Mouse (Mus musculus) liver, embryonic 13.5 days (tissue): ENCODE data around the gene Ifnl2. TPM values are rescaled to one million over a fixed set of nuclear protein-coding genes. Genes with fewer than 3 reads are reported as not detected.
A peak's percentile ranks its signal among the peaks of the same experiment; 100 is the strongest.

ENCODE experiments used
- ATAC-seq: fragments of 200-750 bp; cut with Nextera tagmentation; 2 replicates; pipeline ENCODE4 v1.8.0; 2017; ENCODE audit warnings: low read depth, mild to moderate bottlenecking, moderate number of reproducible peaks, moderate library complexity
- DNase-seq: peaks from one replicate; pipeline ENCODE4 v3.0.0; 2022
- H3K27ac ChIP-seq: fragments of 300-500 bp; sonication (generic); 2 replicates; pipeline ENCODE4 v1.5.1; 2015; ENCODE audit warnings: moderate library complexity, mild to moderate bottlenecking, inconsistent platforms
- H3K27me3 ChIP-seq: fragments of 300-500 bp; sonication (generic); 2 replicates; pipeline ENCODE4 v1.6.1; 2015; ENCODE audit warnings: mild to moderate bottlenecking, inconsistent platforms
- H3K36me3 ChIP-seq: fragments of 300-500 bp; sonication (generic); 2 replicates; pipeline ENCODE4 v1.6.1; 2015; ENCODE audit warnings: mild to moderate bottlenecking, inconsistent platforms
- H3K4me1 ChIP-seq: fragments of 300-500 bp; sonication (generic); replicated peaks from 2 replicates; pipeline ENCODE4 v1.6.1; 2015; ENCODE audit warnings: inconsistent platforms
- H3K4me2 ChIP-seq: fragments of 300-500 bp; sonication (generic); 2 replicates; pipeline ENCODE4 v1.6.1; 2015; ENCODE audit warnings: inconsistent platforms, mild to moderate bottlenecking, moderate library complexity
- H3K4me3 ChIP-seq: fragments of 300-500 bp; sonication (generic); replicated peaks from 2 replicates; pipeline ENCODE4 v1.5.1; 2015; ENCODE audit warnings: mild to moderate bottlenecking, inconsistent platforms
- H3K9ac ChIP-seq: fragments of 300-500 bp; sonication (generic); 2 replicates; pipeline ENCODE4 v1.6.1; 2015; ENCODE audit warnings: mild to moderate bottlenecking, inconsistent platforms
- H3K9me3 ChIP-seq: fragments of 300-500 bp; sonication (generic); replicated peaks from 2 replicates; pipeline ENCODE4 v1.6.1; 2016; ENCODE audit warnings: inconsistent platforms
- WGBS: fragments of 180-500 bp; shearing (Covaris S2); methylation state at CpG from one replicate; pipeline ENCODE4 v1.1.7; 2015; ENCODE audit not compliant: insufficient replicate concordance; 5-methylcytosine and 5-hydroxymethylcytosine counted together
- polyA plus RNA-seq: library from polyadenylated mRNA; unstranded; fragments of >200 nt; fragmentation: Nextera tagmentation; extraction: Ambion mirVana; gene quantifications from 2 replicates; pipeline ENCODE4 v1.2.1, GENCODE M21; 2015

Ifnl2 gene
- polyA plus RNA-seq, 1 experiment from 2014 or later: not detected

- Histone ChIP-seq H3K4me1 (peaks cover 10% of the 10 kb centered on the region), H3K9me3 (no peaks in the 10 kb centered on the region), H3K36me3 (no peaks in the 10 kb centered on the region), H3K9ac (no peak overlapping the region), H3K4me2 (0 out of 2 replicates have a peak overlapping the region, but pooled peaks have one; percentile 17), H3K4me3 (no peak overlapping the region), H3K27ac (no peak overlapping the region), H3K27me3 (peaks cover 13% of the 10 kb centered on the region)
- ATAC-seq (no peak), DNase-seq (no peak)
- WGBS: 39% methylated on average over 14 of the region's 14 CpGs
Measured at GRCm38 (mm10) chr7:28490903-28491302, 19.4 kb downstream of the Ifnl2 start.

GRCm38 (mm10) chr7:28490410-28490809 lies 19.8 kb downstream of the Ifnl2 start:
- Histone ChIP-seq H3K27me3 (peaks cover 13% of the 10 kb centered on the region), H3K9me3 (no peaks in the 10 kb centered on the region), H3K4me1 (peaks cover 10% of the 10 kb centered on the region), H3K36me3 (no peaks in the 10 kb centered on the region), H3K4me2 (0 out of 2 replicates have a peak overlapping the region, but pooled peaks have one; percentile 17), H3K27ac (no peak overlapping the region), H3K9ac (no peak overlapping the region), H3K4me3 (no peak overlapping the region)
- ATAC-seq: peak; percentile 29; the same call in 1 of the 2 replicates
- 5% methylated on average over 10 of the region's 10 CpGs for WGBS
- peak; percentile 44 for DNase-seq

- DNase-seq (no peak), ATAC-seq (no peak)
- H3K9ac ChIP-seq: no peak overlapping the region
- WGBS: 9% methylated on average over 16 of the region's 16 CpGs
- H3K4me3 ChIP-seq: no peak overlapping the region
- H3K4me1 ChIP-seq: peaks cover 10% of the 10 kb centered on the region
- no peak overlapping the region for H3K27ac ChIP-seq
- peak overlapping the region; percentile 30 for H3K4me2 ChIP-seq
- H3K27me3 ChIP-seq: peaks cover 13% of the 10 kb centered on the region
- no peaks in the 10 kb centered on the region for H3K9me3 ChIP-seq
- H3K36me3 ChIP-seq: no peaks in the 10 kb centered on the region
Measured at GRCm38 (mm10) chr7:28488030-28488491, 22.2 kb downstream of the Ifnl2 start.

DNA sequence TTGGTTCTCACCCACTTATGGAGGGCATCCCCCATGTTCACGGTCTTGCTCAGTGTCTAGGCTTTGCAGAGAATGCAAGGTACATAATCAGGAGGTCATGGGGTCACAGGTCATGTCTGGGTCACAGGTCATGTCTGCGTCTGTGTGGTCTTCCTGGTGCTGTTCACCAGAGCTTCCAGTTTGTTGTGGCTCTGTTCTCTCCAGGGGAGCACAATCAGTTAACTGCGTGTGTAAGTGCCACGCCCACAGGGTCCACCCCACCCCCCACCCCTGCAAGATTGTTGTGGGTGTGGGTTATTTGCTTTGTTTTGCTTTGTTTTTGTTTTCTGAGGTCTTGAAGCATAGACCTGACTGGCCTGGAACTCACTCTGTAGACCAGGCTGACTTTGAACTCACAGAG lies 26.1 kb downstream of the Ifnl2 start:
- Histone ChIP-seq H3K4me1 (peaks cover 5% of the 10 kb centered on the region), H3K9ac (no peak overlapping the region), H3K27me3 (peaks cover 13% of the 10 kb centered on the region), H3K36me3 (no peaks in the 10 kb centered on the region), H3K27ac (no peak overlapping the region), H3K4me2 (no peak overlapping the region), H3K9me3 (no peaks in the 10 kb centered on the region), H3K4me3 (no peak overlapping the region)
- no peak for ATAC-seq
- no peak for DNase-seq
- WGBS: 28% methylated on average over 4 of the region's 4 CpGs

DNA sequence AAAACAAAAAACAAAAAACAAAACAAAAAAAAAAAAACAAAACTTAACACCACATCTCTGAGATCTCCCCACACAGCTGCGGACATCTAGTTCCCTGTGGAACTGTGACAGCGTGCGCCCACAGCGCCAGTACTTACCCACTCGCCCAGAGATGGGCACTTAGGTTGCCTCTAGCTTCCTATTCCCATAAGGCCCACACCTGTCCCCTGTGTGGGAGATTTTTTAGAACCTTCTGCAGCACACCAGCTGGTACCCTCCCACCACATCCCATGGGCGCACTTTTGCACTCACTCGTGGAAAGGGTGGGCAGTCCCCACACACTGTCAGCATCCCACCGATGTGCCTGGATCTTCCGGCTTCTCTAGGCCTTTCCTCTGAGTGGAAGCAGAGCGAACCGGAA lies 27.4 kb downstream of the Ifnl2 start:
- no peak overlapping the region for H3K4me3 ChIP-seq
- H3K27ac ChIP-seq: no peak overlapping the region
- peaks cover 2% of the 10 kb centered on the region for H3K4me1 ChIP-seq
- no peaks in the 10 kb centered on the region for H3K9me3 ChIP-seq
- no peak for ATAC-seq
- no peak overlapping the region for H3K9ac ChIP-seq
- no peak for DNase-seq
- 78% methylated on average over 11 of the region's 11 CpGs for WGBS
- peaks cover 8% of the 10 kb centered on the region for H3K27me3 ChIP-seq
- H3K36me3 ChIP-seq: no peaks in the 10 kb centered on the region
- H3K4me2 ChIP-seq: no peak overlapping the region

GRCm38 (mm10) chr7:28478854-28479253 lies 31.4 kb downstream of the Ifnl2 start:
- WGBS: 7% methylated on average over 8 of the region's 8 CpGs
- no peaks in the 10 kb centered on the region for H3K4me1 ChIP-seq
- H3K9me3 ChIP-seq: no peaks in the 10 kb centered on the region
- no peak for DNase-seq
- no peak for ATAC-seq
- no peaks in the 10 kb centered on the region for H3K36me3 ChIP-seq
- no peak overlapping the region for H3K9ac ChIP-seq
- H3K27me3 ChIP-seq: no peaks in the 10 kb centered on the region
- no peak overlapping the region for H3K27ac ChIP-seq
- no peak overlapping the region for H3K4me3 ChIP-seq
- no peak overlapping the region for H3K4me2 ChIP-seq

- DNase-seq: no peak
- H3K4me3 ChIP-seq: no peak overlapping the region
- no peaks in the 10 kb centered on the region for H3K36me3 ChIP-seq
- H3K9me3 ChIP-seq: no peaks in the 10 kb centered on the region
- no peaks in the 10 kb centered on the region for H3K4me1 ChIP-seq
- ATAC-seq: no peak
- H3K4me2 ChIP-seq: no peak overlapping the region
- no peaks in the 10 kb centered on the region for H3K27me3 ChIP-seq
- H3K9ac ChIP-seq: no peak overlapping the region
- 76% methylated on average over 5 of the region's 5 CpGs for whole genome bisulfite sequencing
- H3K27ac ChIP-seq: no peak overlapping the region
Measured at GRCm38 (mm10) chr7:28477363-28477762, 32.9 kb downstream of the Ifnl2 start.

GRCm38 (mm10) chr7:28476191-28476590 lies 34.1 kb downstream of the Ifnl2 start:
- H3K4me2 ChIP-seq: no peak overlapping the region
- no peaks in the 10 kb centered on the region for H3K36me3 ChIP-seq
- ATAC-seq (no peak), DNase-seq (no peak)
- H3K9me3 ChIP-seq: no peaks in the 10 kb centered on the region
- 68% methylated on average over 6 of the region's 6 CpGs for WGBS
- H3K27me3 ChIP-seq: no peaks in the 10 kb centered on the region
- no peak overlapping the region for H3K27ac ChIP-seq
- H3K4me1 ChIP-seq: no peaks in the 10 kb centered on the region
- H3K4me3 ChIP-seq: no peak overlapping the region
- no peak overlapping the region for H3K9ac ChIP-seq

DNA sequence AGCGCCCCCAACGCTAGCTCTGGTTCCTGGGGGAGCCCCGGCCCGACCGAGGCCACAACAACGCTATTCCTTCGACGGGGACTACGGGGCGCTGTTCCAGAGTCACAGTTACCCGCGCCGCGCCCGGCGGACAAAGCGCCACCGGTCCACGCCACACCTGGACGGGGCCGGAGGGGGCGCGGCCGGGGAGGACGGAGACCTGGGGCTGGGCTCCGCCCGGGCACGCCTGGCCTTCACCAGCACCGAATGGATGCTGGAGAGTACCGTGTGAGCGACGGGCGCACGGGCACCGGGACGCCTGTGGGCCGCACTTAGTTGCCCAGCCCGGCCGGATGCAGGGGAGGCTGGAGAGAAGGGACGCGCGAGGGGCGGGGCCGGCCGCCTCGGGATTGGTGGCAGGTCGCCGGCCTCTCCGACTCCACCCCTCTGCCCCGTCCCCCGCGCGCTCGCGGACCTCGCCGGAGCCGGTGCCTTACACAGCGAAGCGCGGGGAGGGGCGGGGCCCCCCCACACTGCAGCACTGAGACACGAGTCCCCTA lies 43.0 kb downstream of the Ifnl2 start:
- Histone ChIP-seq H3K9ac (peak overlapping the region; percentile 36), H3K4me3 (peak overlapping the region; percentile 55), H3K27me3 (peaks cover 25% of the 10 kb centered on the region), H3K9me3 (no peaks in the 10 kb centered on the region), H3K36me3 (no peaks in the 10 kb centered on the region), H3K4me1 (peaks cover 10% of the 10 kb centered on the region), H3K4me2 (peak overlapping the region; percentile 75), H3K27ac (no peak overlapping the region)
- DNase-seq (peak; percentile 34), ATAC-seq (peak; percentile 63; the same call in 1 of the 2 replicates)
- WGBS: 2% methylated on average over 60 of the region's 63 CpGs

DNA sequence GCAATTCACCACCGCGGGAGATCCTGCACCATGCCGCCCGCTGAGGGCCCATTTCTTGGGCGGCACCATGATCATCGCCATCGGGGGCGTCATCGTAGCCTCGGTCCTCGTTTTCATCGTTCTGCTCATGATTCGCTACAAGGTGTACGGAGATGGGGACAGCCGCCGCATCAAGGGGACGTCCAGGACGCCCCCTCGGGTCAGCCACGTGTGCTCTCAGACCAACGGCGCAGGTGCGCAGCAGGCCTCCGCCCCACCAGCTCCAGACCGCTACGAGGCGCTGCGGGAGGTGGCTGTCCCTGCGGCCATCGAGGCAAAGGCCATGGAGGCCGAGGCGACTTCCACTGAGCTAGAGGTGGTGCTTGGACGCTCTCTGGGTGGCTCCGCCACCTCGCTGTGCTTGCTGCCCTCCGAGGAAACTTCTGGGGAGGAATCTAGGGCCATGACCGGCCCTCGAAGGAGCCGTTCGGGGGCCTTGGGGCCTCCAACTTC lies 43.5 kb downstream of the Ifnl2 start:
- Histone ChIP-seq H3K9ac (peak overlapping the region; percentile 36), H3K27me3 (peaks cover 25% of the 10 kb centered on the region), H3K27ac (no peak overlapping the region), H3K4me2 (peak overlapping the region; percentile 75), H3K4me1 (peaks cover 10% of the 10 kb centered on the region), H3K4me3 (peak overlapping the region; percentile 55), H3K9me3 (no peaks in the 10 kb centered on the region), H3K36me3 (no peaks in the 10 kb centered on the region)
- DNase-seq (no peak), ATAC-seq (no peak)
- WGBS: 48% methylated on average over 40 of the region's 40 CpGs

- 44% methylated on average over 10 of the region's 10 CpGs for WGBS
- ATAC-seq (peak; percentile 43; the same call in 1 of the 2 replicates), DNase-seq (peak; percentile 34)
- Histone ChIP-seq H3K27me3 (peaks cover 25% of the 10 kb centered on the region), H3K27ac (no peak overlapping the region), H3K36me3 (no peaks in the 10 kb centered on the region; the same call in 1 of the 2 replicates), H3K4me1 (peaks cover 10% of the 10 kb centered on the region), H3K9me3 (no peaks in the 10 kb centered on the region), H3K4me3 (no peak overlapping the region), H3K4me2 (0 out of 2 replicates have a peak overlapping the region, but pooled peaks have one; percentile 19), H3K9ac (no peak overlapping the region)
Measured at GRCm38 (mm10) chr7:28464416-28465212, 45.6 kb downstream of the Ifnl2 start.
